Mouse (Mus musculus) 3T3-L1 (cell line): ENCODE data around the gene Nudt17.
"Not testable (repeated sequence)": the region's sequence is repeated elsewhere in the genome, so short reads cannot be mapped to it uniquely, and the experiment has no call there.

Experiments
- DNase-seq: peaks from one replicate; pipeline ENCODE4 v3.0.0-alpha.2; 2015; ENCODE audit warnings: low read depth, low spot score

Nudt17 gene

GRCm38 (mm10) chr3:96671519-96671918 lies 36.8 kb downstream of the Nudt17 start:
- DNase-seq = no peak

GRCm38 (mm10) chr3:96669727-96670468 lies 38.5 kb downstream of the Nudt17 start, which contains the start of gene Ankrd35:
Ankrd35 (plus strand) TSS chr3:96670131.
- DNase-seq = no peak

GRCm38 (mm10) chr3:96668424-96669067 lies 39.8 kb downstream of the Nudt17 start:
- no peak for DNase-seq

- DNase-seq = peak; percentile 76
Observed at GRCm38 (mm10) chr3:96667316-96667715, 41.0 kb downstream of the Nudt17 start.

- DNase-seq = no peak
Observed at GRCm38 (mm10) chr3:96666916-96667315, 41.4 kb downstream of the Nudt17 start.

GRCm38 (mm10) chr3:96665732-96666363 lies 42.5 kb downstream of the Nudt17 start:
- DNase-seq = not testable (repeated sequence)

- peak; percentile 99 for DNase-seq
Observed at GRCm38 (mm10) chr3:96663432-96664239, 44.7 kb downstream of the Nudt17 start.

- peak; percentile 60 for DNase-seq
Observed at GRCm38 (mm10) chr3:96662731-96663316, 45.5 kb downstream of the Nudt17 start.

GRCm38 (mm10) chr3:96660901-96661300 lies 47.5 kb downstream of the Nudt17 start:
- no peak for DNase-seq
